Mouse (Mus musculus): ENCODE measurements around the gene Gm10324. TPM values are rescaled to one million over a fixed set of nuclear protein-coding genes. Genes with fewer than 3 reads are reported as not detected.
"Not testable (repeated sequence)": the region's sequence is repeated elsewhere in the genome, so short reads cannot be mapped to it uniquely, and the experiment has no call there.

Gene Gm10324
- not detected in 2 replicates for total RNA-seq (2017)

- not testable (repeated sequence) for ATAC-seq (ENCODE audit: extremely low read depth, insufficient number of reproducible peaks, low FRiP score, poor library complexity, severe bottlenecking)
Measured at GRCm38 (mm10) chr13:66119247-66119646, at the start of gene Gm10324. TSS of gene Gm10324 (plus strand) at chr13:66119547.

Other genes with a start within 250 kb of the Gm10324 start
- not detected in 2 replicates for gene Gm10772, start 108.0 kb downstream of the Gm10324 start, total RNA-seq (2017)

Data from neutrophil, adult 5-6 weeks (primary cell).